Mouse (Mus musculus) liver, adult 2 months (tissue): ENCODE data around the gene Tent4a. TPM values are rescaled to one million over a fixed set of nuclear protein-coding genes. Genes with fewer than 3 reads are reported as not detected.
A peak's percentile ranks its signal among the peaks of the same experiment; 100 is the strongest.

Source experiments
- DNase-seq: peaks from one replicate; pipeline ENCODE4 v3.0.0-alpha.2; 2011; ENCODE audit warnings: low read depth, low spot score; ENCODE audit errors: extremely low read depth
- H3K27ac ChIP-seq: fragments of 200-500 bp; replicated peaks from 2 replicates; pipeline ENCODE4 v1.5.1; 2012; ENCODE audit warnings: low read depth, mild to moderate bottlenecking, control low read depth, inconsistent platforms, low read length; ENCODE audit not compliant: insufficient read depth
- H3K27me3 ChIP-seq: fragments of 200-500 bp; 2 replicates; pipeline ENCODE4 v1.6.1; 2012; ENCODE audit warnings: mild to moderate bottlenecking, moderate library complexity, low read length, inconsistent platforms; ENCODE audit not compliant: control insufficient read depth, insufficient read depth
- H3K36me3 ChIP-seq: fragments of 200-500 bp; 2 replicates; pipeline ENCODE4 v1.6.1; 2012; ENCODE audit warnings: low read length, inconsistent platforms; ENCODE audit not compliant: control insufficient read depth, insufficient read depth
- H3K4me1 ChIP-seq: fragments of 200-500 bp; 2 replicates; pipeline ENCODE4 v1.6.1; 2011; ENCODE audit warnings: low read length; ENCODE audit not compliant: control insufficient read depth, insufficient read depth
- H3K4me3 ChIP-seq: fragments of 200-500 bp; 2 replicates; pipeline ENCODE4 v1.5.1; 2011; ENCODE audit warnings: low read depth, mild to moderate bottlenecking, control low read depth, low read length, moderate library complexity; ENCODE audit not compliant: insufficient read depth
- H3K79me2 ChIP-seq: fragments of 200-500 bp; 2 replicates; pipeline ENCODE4 v1.6.1; 2012; ENCODE audit warnings: inconsistent platforms, mild to moderate bottlenecking, low read length, moderate library complexity; ENCODE audit not compliant: control insufficient read depth, insufficient read depth
- H3K9ac ChIP-seq: fragments of 200-500 bp; 2 replicates; pipeline ENCODE4 v1.6.1; 2012; ENCODE audit warnings: low read depth, mild to moderate bottlenecking, control low read depth, inconsistent platforms, low read length
- CTCF ChIP-seq: fragments of 200-500 bp; IDR thresholded peaks from 2 replicates; pipeline ENCODE4 v1.5.1; 2011; ENCODE audit warnings: low read depth, low read length, control low read depth
- POLR2A ChIP-seq: fragments of 200-500 bp; IDR thresholded peaks from 2 replicates; pipeline ENCODE4 v1.6.1; 2011; ENCODE audit warnings: low read length, control low read depth; ENCODE audit not compliant: insufficient read depth; ENCODE audit errors: extremely low read depth
- WGBS: fragments of 180-500 bp; shearing (Covaris S2); methylation state at CpG from one replicate; pipeline ENCODE4 v1.1.7; 2018; 5-methylcytosine and 5-hydroxymethylcytosine counted together
- polyA plus RNA-seq: library from polyadenylated mRNA; depleted of rRNA; stranded (reverse); fragments of >200 nt; gene quantifications from 2 replicates; pipeline ENCODE4 v1.2.3, GENCODE M21; 2012
- total RNA-seq: library from RNA; depleted of rRNA; stranded (reverse); fragments of >200 nt; gene quantifications from 2 replicates; pipeline ENCODE4 v1.2.3, GENCODE M21; 2014

Gene Tent4a
- total and polyA plus RNA-seq, 2 experiments = 8.7 to 11.0 TPM

DNA sequence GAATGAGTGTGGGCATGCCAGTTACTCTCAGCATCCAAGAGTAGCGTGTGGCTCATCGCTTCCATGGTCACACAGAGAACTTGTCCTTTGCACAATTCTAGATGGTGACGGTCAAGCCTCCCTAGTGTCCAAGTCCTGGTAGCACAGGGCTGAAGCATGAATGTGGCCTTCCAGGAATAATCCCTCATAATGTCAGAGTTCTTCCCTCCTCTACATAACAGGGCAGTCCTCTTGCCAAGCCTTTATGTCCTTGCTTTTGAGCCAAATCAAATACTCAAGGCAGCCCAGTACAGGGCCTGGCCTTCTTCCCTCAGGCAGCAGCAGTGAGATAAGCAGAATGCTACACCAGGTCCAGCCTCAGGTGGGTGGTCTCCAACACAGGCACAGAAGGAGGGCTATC lies 26.8 kb downstream of the Tent4a start:
- H3K4me3 ChIP-seq = no peak overlapping the region
- H3K27me3 ChIP-seq = no peaks in the 10 kb centered on the region
- H3K4me1 ChIP-seq = no peaks in the 10 kb centered on the region
- peaks cover 5% of the 10 kb centered on the region; the same call in 1 of the 2 replicates for H3K79me2 ChIP-seq
- no peak for DNase-seq
- TF ChIP-seq POLR2A = no peak
- no peak for TF ChIP-seq CTCF
- peaks cover 47% of the 10 kb centered on the region for H3K36me3 ChIP-seq
- no peak overlapping the region for H3K27ac ChIP-seq
- no peak overlapping the region for H3K9ac ChIP-seq
- WGBS = 86% methylated on average over 3 of the region's 3 CpGs

DNA sequence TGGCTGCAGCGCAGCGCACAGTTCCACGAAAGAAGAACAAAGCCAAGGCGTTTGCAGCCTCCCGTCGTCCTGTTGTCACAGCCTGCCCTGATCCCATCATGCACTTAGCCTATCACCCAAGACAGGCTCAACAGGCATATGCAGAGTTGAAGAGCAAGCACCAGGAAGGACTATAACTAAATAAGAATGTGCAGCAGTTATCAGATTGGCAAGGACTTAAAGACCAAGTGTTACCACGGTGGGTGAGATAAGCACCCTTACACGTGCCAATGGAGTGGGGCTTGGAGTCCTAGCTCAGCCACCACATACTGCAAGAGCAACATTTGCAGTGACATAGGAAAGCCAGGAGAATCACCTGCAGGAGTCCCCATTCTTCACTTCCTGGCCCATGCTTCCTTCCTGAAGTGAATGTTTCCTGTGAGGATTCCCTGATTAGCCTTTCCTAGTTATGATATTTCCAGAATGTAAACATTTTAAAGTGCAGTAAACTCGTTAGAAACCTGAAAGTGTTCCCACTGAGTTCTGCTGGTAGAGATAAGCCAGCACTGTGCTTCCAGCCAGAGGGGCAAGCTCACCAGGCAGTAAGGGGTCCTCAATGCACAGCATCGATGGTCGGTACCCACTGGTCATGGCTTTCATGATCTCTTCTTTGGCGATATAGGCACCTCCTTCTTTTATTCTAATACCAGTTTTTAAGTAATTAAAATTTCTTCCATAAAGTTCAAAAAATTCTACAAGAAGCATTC lies 27.9 kb downstream of the Tent4a start:
- no peak for DNase-seq
- Histone ChIP-seq H3K79me2 (peaks cover 5% of the 10 kb centered on the region; the same call in 1 of the 2 replicates), H3K36me3 (peaks cover 54% of the 10 kb centered on the region), H3K27ac (no peak overlapping the region), H3K27me3 (no peaks in the 10 kb centered on the region), H3K4me1 (no peaks in the 10 kb centered on the region), H3K4me3 (no peak overlapping the region), H3K9ac (no peak overlapping the region)
- 84% methylated on average over 12 of the region's 12 CpGs for WGBS
- TF ChIP-seq CTCF (no peak), POLR2A (no peak)

DNA sequence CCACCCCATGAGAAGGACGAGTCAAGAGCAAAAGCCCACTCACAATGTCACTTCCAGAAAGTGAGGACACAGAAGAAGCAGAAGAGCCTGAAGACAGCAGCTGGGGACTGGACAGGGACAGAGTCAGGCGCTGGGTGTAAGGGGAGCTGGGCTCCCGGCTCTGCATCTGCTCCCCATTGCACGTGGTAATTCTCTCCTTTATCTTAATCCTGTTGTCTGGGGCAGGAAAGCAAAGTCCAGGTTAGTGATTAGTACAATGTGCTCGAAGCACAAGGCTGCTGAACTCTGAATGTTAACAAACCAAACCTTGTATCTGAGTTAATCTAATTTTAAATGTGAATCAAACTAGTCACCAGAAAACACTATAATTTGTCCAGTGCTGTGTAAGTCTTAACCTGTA lies 31.6 kb downstream of the Tent4a start:
- 0 out of 2 replicates have a peak, but pooled peaks cover 3% of the 10 kb centered on the region for H3K79me2 ChIP-seq
- peak; percentile 37 for DNase-seq
- no peak overlapping the region for H3K27ac ChIP-seq
- peaks cover 61% of the 10 kb centered on the region for H3K36me3 ChIP-seq
- H3K9ac ChIP-seq = no peak overlapping the region
- 49% methylated on average over 5 of the region's 5 CpGs for WGBS
- H3K4me1 ChIP-seq = no peaks in the 10 kb centered on the region
- H3K27me3 ChIP-seq = no peaks in the 10 kb centered on the region
- no peak overlapping the region for H3K4me3 ChIP-seq
- TF ChIP-seq CTCF (no peak), POLR2A (no peak)

DNA sequence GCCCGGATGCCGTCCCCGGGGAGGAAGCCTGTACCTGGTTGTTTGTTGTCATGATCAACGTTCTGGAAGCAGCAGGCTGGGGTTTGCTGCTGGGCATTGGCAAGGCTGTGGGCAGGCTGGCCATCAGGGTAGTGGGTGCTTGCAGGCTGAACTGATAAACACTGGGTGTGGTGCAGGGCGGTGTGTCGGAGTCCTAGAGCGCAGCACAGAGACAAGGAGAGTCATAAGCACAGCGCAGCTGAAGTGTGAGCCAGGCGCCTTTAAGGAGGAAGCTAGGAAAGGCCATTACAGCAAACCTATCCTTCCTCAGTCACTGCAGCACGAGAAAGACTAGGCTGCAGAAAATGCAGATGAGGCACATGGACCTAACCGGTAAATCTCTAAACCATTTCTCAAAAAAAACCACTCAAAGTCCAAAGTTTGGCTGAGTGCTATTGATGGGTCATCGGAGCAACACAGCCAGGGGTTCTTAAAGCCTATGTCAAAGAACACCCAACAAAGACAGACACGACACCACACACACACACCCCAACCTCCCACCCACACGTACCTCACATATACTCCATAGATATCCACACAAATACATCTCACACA lies 32.2 kb downstream of the Tent4a start:
- DNase-seq = no peak
- TF ChIP-seq CTCF (no peak), POLR2A (no peak)
- Histone ChIP-seq H3K36me3 (peaks cover 61% of the 10 kb centered on the region), H3K27me3 (no peaks in the 10 kb centered on the region), H3K27ac (no peak overlapping the region), H3K4me1 (no peaks in the 10 kb centered on the region), H3K79me2 (0 out of 2 replicates have a peak, but pooled peaks cover under 1% of the 10 kb centered on the region), H3K4me3 (no peak overlapping the region), H3K9ac (no peak overlapping the region)
- WGBS = 80% methylated on average over 14 of the region's 14 CpGs

DNA sequence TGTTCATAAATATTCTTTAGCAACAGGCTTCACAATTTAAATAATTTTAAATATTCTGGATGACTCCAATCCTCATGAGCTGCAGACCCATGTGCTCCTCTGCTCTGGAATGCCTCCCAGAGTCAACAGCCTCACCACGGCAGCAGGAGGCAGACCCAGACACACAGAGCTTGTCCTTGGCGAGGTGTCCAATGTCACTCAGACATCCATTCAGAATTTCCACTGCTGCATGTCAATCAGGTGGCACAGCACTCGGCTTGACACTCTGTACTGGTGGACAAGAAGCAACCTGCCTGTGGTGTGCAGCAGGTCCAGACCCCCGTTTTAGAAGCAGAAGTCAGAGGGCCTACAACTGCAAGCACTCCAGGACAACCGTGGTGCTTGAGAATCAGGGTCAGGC lies 36.1 kb downstream of the Tent4a start:
- DNase-seq = no peak
- 90% methylated on average over 5 of the region's 5 CpGs for WGBS
- TF ChIP-seq CTCF = no peak
- TF ChIP-seq POLR2A = no peak

DNA sequence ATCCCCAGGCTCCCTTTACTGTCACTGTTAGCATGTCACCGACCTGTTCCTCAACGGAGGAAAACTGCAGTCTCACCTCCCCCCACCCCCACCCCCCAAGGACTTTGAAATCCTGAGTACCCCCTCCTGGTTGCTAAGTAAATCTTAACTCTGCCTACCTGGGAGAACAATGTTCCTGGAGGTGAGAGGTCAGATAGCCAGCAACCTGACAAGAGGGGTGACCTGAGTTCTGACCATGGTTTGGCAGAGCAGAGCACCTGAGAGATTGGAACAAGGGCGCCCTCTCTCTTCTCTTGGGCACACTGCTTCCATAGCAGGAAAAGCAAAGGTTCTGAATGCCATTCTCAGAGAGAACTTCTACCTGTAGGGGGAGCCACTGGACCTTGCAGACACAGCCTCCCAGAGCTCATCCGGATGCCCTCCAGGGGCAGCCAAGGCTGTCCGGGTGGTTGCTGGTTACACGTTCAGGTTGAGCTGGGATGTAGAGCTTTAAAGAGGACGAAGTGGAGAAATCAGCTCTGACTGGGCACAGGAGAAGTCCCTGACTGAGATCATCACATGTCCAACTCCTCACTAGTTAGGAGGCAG lies 41.4 kb downstream of the Tent4a start:
- TF ChIP-seq CTCF (peak; percentile 78), POLR2A (no peak)

More for the DNA sequence above, 36.1 kb downstream of the Tent4a start:
- Histone ChIP-seq H3K9ac (no peak overlapping the region), H3K27me3 (no peaks in the 10 kb centered on the region), H3K4me3 (no peak overlapping the region), H3K4me1 (no peaks in the 10 kb centered on the region), H3K79me2 (no peaks in the 10 kb centered on the region), H3K27ac (no peak overlapping the region), H3K36me3 (peaks cover 39% of the 10 kb centered on the region)

More for the DNA sequence above, 41.4 kb downstream of the Tent4a start:
- H3K27ac ChIP-seq = no peak overlapping the region
- peaks cover under 1% of the 10 kb centered on the region; the same call in 1 of the 2 replicates for H3K36me3 ChIP-seq
- H3K27me3 ChIP-seq = no peaks in the 10 kb centered on the region
- peak; percentile 67 for DNase-seq
- no peak overlapping the region for H3K9ac ChIP-seq
- WGBS = 18% methylated on average over 7 of the region's 7 CpGs
- H3K4me1 ChIP-seq = no peaks in the 10 kb centered on the region
- H3K4me3 ChIP-seq = no peak overlapping the region
- H3K79me2 ChIP-seq = no peaks in the 10 kb centered on the region
